Mouse (Mus musculus): ENCODE results near the gene Hs6st1. TPM values are rescaled to one million over a fixed set of nuclear protein-coding genes. Genes with fewer than 3 reads are reported as not detected.

Gene Hs6st1
- polyA plus RNA-seq, 1 experiment from 2014 or later = 22.0 TPM

- no peak overlapping the region for H3K9ac ChIP-seq
- no peaks in the 10 kb centered on the region for H3K36me3 ChIP-seq
- no peak for ATAC-seq (ENCODE audit: low FRiP score)
- H3K27me3 ChIP-seq = no peaks in the 10 kb centered on the region
- H3K4me1 ChIP-seq = peaks cover 21% of the 10 kb centered on the region
- 93% methylated on average over 6 of the region's 6 CpGs for WGBS
- no peak overlapping the region for H3K4me3 ChIP-seq
- H3K27ac ChIP-seq = no peak overlapping the region
- no peaks in the 10 kb centered on the region for H3K9me3 ChIP-seq (replicated peaks)
- no peak overlapping the region for H3K4me2 ChIP-seq (replicated peaks)
Measured at GRCm38 (mm10) chr1:36059351-36059750, 8.8 kb upstream of the Hs6st1 start.

DNA sequence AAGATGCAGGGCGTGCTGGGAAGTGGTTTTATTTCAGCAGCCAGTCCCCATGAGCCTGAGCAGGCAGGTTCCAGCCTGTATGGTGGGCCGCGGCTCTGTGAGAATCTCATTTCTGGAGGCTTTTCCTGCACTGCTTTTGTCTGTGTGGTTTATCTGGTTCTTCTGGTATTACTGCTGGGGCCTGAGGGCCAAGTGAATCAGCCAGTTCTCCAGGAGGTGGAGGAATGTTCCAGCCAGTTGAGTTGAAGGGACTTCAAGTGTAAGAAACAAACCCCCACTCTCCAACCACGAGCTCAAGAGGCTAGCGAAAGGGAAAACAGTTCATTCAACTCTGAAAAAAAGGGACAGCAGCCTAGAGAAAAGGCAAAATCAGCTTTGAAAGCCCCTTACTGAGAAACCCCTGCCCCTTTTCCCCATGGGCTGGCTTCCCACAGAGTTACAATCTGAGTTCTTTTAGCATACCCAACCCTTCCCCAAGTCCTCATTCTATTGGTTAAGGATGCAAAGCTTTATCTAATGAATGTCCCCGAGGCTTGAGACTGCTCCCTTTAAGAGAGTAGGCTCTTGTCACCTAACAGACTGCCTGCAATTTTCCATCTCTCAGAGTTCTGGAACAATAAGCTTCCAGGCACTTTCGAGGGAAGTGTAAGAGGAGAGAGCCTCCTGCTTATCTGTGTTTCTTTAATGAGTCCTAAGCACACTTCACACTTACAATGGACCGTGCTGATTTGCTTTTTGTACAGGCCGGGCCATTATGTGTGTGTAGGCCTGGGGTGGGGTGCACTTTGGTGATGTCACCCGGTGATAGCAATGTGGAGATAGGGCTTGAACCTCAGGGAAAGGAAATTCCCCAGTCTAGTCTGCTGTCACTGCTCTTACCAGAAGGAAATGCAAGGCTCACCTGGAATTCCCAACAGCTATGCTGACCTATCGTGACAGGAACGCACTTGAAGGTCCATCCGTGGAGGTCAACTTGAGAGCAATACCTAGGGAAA lies 7.9 kb upstream of the Hs6st1 start:
- Histone ChIP-seq H3K4me2 (replicated peaks) (no peak overlapping the region), H3K9ac (no peak overlapping the region), H3K36me3 (no peaks in the 10 kb centered on the region), H3K4me1 (peaks cover 28% of the 10 kb centered on the region), H3K9me3 (replicated peaks) (no peaks in the 10 kb centered on the region), H3K4me3 (no peak overlapping the region), H3K27me3 (no peaks in the 10 kb centered on the region), H3K27ac (no peak overlapping the region)
- no peak for ATAC-seq (ENCODE audit: low FRiP score)
- WGBS = 31% methylated on average over 13 of the region's 13 CpGs

GRCm38 (mm10) chr1:36061211-36061915 lies 6.8 kb upstream of the Hs6st1 start:
- ATAC-seq (ENCODE audit: low FRiP score) = no peak
- Histone ChIP-seq H3K27me3 (no peaks in the 10 kb centered on the region), H3K4me2 (replicated peaks) (no peak overlapping the region), H3K27ac (no peak overlapping the region), H3K4me1 (peaks cover 36% of the 10 kb centered on the region), H3K9ac (no peak overlapping the region), H3K9me3 (replicated peaks) (no peaks in the 10 kb centered on the region), H3K36me3 (no peaks in the 10 kb centered on the region), H3K4me3 (no peak overlapping the region)
- 69% methylated on average over 11 of the region's 11 CpGs for WGBS

DNA sequence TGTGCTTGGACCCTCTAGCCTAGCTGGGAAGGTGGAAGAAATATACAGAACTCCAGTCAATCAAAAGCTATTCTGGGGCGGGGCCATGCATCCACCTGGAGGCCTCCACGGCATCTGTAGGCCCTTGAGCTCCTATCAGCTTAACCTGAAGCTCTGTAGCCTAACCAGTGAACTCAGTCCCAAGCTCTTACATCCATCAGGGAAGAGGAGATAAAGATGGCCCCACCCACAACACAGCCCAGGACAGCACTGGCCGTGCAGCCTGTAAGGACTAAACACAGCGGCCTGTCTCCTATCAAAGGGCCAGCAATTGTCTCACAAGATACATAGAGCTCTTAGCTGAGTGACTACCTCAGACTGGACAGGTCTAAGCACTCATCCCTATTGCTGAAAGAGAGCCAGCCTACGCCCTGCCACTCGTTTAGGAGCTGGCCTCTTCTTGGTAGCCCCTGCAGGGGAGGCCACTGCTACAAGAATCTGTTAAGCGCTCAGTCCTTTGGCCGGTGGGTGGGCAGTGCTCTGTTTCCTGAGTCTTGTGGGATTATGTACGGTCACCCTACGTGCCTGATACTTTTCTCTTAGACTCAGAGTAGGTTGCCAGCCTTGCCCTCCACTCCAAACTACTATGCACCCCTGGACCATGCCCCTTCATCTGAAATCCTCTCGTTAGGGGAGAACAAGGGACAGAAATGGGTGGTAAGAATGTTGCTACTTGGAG lies 6.0 kb upstream of the Hs6st1 start:
- H3K27me3 ChIP-seq = peaks cover 4% of the 10 kb centered on the region; the same call in 1 of the 2 replicates
- peaks cover 36% of the 10 kb centered on the region for H3K4me1 ChIP-seq
- H3K9ac ChIP-seq = no peak overlapping the region
- no peak overlapping the region for H3K4me2 ChIP-seq (replicated peaks)
- no peak for ATAC-seq (ENCODE audit: low FRiP score)
- no peaks in the 10 kb centered on the region for H3K36me3 ChIP-seq
- H3K4me3 ChIP-seq = no peak overlapping the region
- H3K9me3 ChIP-seq (replicated peaks) = no peaks in the 10 kb centered on the region
- no peak overlapping the region for H3K27ac ChIP-seq
- WGBS = 83% methylated on average over 11 of the region's 11 CpGs

GRCm38 (mm10) chr1:36062826-36063640 lies 5.2 kb upstream of the Hs6st1 start:
- H3K4me1 ChIP-seq = peaks cover 41% of the 10 kb centered on the region
- no peak overlapping the region for H3K27ac ChIP-seq
- 72% methylated on average over 9 of the region's 9 CpGs for WGBS

GRCm38 (mm10) chr1:36063641-36063955 lies 4.6 kb upstream of the Hs6st1 start:
- H3K36me3 ChIP-seq = no peaks in the 10 kb centered on the region
- no peak overlapping the region for H3K4me3 ChIP-seq
- WGBS = 76% methylated on average over 2 of the region's 2 CpGs
- H3K9ac ChIP-seq = no peak overlapping the region
- ATAC-seq (ENCODE audit: low FRiP score) = no peak
- H3K4me1 ChIP-seq = peaks cover 41% of the 10 kb centered on the region
- peaks cover 4% of the 10 kb centered on the region; the same call in 1 of the 2 replicates for H3K27me3 ChIP-seq
- no peak overlapping the region for H3K27ac ChIP-seq
- no peak overlapping the region for H3K4me2 ChIP-seq (replicated peaks)
- H3K9me3 ChIP-seq (replicated peaks) = no peaks in the 10 kb centered on the region

More at GRCm38 (mm10) chr1:36062826-36063640, 5.2 kb upstream of the Hs6st1 start:
- no peaks in the 10 kb centered on the region for H3K36me3 ChIP-seq
- no peak overlapping the region for H3K9ac ChIP-seq
- no peak overlapping the region for H3K4me3 ChIP-seq
- ATAC-seq (ENCODE audit: low FRiP score) = no peak
- H3K27me3 ChIP-seq = peaks cover 4% of the 10 kb centered on the region; the same call in 1 of the 2 replicates
- no peaks in the 10 kb centered on the region for H3K9me3 ChIP-seq (replicated peaks)
- H3K4me2 ChIP-seq (replicated peaks) = no peak overlapping the region

- no peaks in the 10 kb centered on the region for H3K36me3 ChIP-seq
- H3K9ac ChIP-seq = 0 out of 2 replicates have a peak overlapping the region, but pooled peaks have one; percentile 2
- H3K27ac ChIP-seq = 0 out of 2 replicates have a peak overlapping the region, but pooled peaks have one; percentile 55
- H3K9me3 ChIP-seq (replicated peaks) = no peaks in the 10 kb centered on the region
- no peak overlapping the region for H3K4me3 ChIP-seq
- H3K27me3 ChIP-seq = peaks cover 4% of the 10 kb centered on the region; the same call in 1 of the 2 replicates
- peaks cover 42% of the 10 kb centered on the region for H3K4me1 ChIP-seq
- H3K4me2 ChIP-seq (replicated peaks) = peak overlapping the region; percentile 47
- no peak for ATAC-seq (ENCODE audit: low FRiP score)
- WGBS = 29% methylated on average over 4 of the region's 4 CpGs
Measured at GRCm38 (mm10) chr1:36064223-36064622, 4.0 kb upstream of the Hs6st1 start.

DNA sequence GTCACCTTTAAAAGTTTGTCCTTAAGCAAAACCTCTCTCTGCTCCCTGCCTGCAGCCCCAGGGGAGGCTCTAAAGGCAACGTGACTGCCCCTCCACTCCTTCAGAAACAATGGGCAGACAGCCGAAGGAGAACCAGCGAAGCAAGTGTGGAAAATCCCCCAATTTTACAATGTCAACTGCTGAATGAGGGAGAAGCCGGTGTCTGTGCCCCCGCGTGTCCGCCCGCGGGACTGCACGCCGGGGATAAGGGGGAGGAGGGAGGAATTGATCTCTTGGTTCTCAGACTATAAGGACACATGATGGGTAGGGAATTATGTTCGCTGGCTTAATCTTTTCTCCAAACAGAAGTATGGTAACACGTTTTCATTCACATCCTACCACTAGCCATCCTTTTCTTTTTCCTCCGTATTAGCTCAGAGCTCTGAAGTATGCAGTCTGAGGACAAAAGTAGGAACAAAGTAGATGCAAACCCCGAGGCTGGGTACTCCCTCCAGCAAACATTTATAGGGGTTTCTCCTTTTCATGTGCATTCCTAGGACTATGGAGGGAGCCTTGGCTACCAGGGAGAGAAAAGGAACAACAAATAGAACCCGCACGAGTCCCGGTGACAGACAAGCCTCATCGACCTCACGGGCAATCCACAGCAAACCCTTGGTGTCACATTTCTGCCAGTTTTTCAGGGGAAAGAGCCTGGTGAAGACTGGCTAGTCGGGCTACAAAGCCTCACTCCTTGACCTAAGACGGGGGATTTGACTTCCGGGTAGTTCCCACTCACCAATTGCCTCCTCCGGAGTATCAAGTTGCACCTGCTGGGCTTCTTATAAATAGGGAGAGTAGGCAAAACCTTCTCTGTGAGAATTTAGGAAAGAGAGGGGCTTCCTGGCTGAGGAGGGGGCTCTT lies 3.1 kb upstream of the Hs6st1 start:
- peak overlapping the region; percentile 43 for H3K9ac ChIP-seq
- peaks cover 4% of the 10 kb centered on the region; the same call in 1 of the 2 replicates for H3K27me3 ChIP-seq
- H3K27ac ChIP-seq = peak overlapping the region; percentile 72
- ATAC-seq (ENCODE audit: low FRiP score) = peak; percentile 69
- no peaks in the 10 kb centered on the region for H3K36me3 ChIP-seq
- no peaks in the 10 kb centered on the region for H3K9me3 ChIP-seq (replicated peaks)
- H3K4me2 ChIP-seq (replicated peaks) = peak overlapping the region; percentile 47
- peak overlapping the region; percentile 16; the same call in 1 of the 2 replicates for H3K4me3 ChIP-seq
- WGBS = 2% methylated on average over 24 of the region's 24 CpGs
- H3K4me1 ChIP-seq = peaks cover 46% of the 10 kb centered on the region

- H3K4me3 ChIP-seq = no peak overlapping the region
- H3K27ac ChIP-seq = no peak overlapping the region
- ATAC-seq (ENCODE audit: low FRiP score) = no peak
- H3K4me1 ChIP-seq = peaks cover 46% of the 10 kb centered on the region
- 56% methylated on average over 9 of the region's 9 CpGs for WGBS
- H3K27me3 ChIP-seq = peaks cover 4% of the 10 kb centered on the region; the same call in 1 of the 2 replicates
- H3K4me2 ChIP-seq (replicated peaks) = peak overlapping the region; percentile 47
- no peaks in the 10 kb centered on the region for H3K36me3 ChIP-seq
- H3K9ac ChIP-seq = no peak overlapping the region
- no peaks in the 10 kb centered on the region for H3K9me3 ChIP-seq (replicated peaks)
Measured at GRCm38 (mm10) chr1:36065761-36066150, 2.4 kb upstream of the Hs6st1 start.

DNA sequence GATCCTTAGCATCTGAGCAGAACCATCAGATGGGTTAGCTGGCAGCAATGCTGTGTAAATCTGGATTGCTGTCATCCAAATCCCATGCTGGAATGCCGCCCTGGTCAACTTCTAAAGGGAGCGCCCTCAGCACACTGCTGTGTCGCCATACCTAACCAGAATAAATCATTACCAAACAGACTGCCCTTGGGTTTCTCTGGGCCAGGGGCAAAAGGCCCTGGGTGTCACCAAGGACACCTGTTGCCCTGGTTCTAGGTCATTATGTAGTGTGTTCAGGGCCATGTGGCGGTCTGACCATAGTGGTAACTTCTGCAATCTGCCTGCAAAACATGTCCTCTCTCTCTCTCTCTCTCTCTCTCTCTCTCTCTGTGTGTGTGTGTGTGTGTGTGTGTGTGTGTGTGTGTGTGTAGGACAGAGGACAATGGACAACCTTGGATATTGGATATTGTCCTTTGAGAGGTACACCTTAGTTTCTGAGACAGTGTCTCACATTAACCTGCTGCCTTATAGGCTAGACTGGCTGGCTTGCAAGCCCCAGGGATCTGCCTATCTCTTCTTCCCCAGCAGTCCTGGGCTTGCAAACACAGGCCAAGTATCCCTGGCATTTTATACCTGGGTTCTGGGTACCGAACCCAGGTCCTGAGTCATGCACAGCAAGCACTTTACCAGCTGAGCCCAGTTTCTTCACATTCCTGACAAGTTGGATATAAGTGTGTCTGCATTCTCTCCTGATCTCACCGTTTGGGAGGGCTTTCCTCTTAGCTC lies 1.8 kb upstream of the Hs6st1 start:
- no peak overlapping the region for H3K9ac ChIP-seq
- no peak overlapping the region for H3K4me2 ChIP-seq (replicated peaks)
- no peak for ATAC-seq (ENCODE audit: low FRiP score)
- H3K36me3 ChIP-seq = no peaks in the 10 kb centered on the region
- H3K4me1 ChIP-seq = peaks cover 47% of the 10 kb centered on the region
- H3K27me3 ChIP-seq = peaks cover 4% of the 10 kb centered on the region; the same call in 1 of the 2 replicates
- no peaks in the 10 kb centered on the region for H3K9me3 ChIP-seq (replicated peaks)
- no peak overlapping the region for H3K27ac ChIP-seq
- 90% methylated on average over 6 of the region's 6 CpGs for WGBS
- H3K4me3 ChIP-seq = no peak overlapping the region

Data from hindbrain, embryonic 12.5 days (tissue).